Mouse (Mus musculus) right cerebral cortex, postnatal 25 days (tissue): ENCODE measurements around the gene Smim26.
A peak's percentile ranks its signal among the peaks of the same experiment; 100 is the strongest.
"Not testable (repeated sequence)": the region's sequence is repeated elsewhere in the genome, so short reads cannot be mapped to it uniquely, and the experiment has no call there.

Experiments
- DNase-seq: peaks from one replicate; pipeline ENCODE4 v3.0.0; 2022

Smim26 gene

DNA sequence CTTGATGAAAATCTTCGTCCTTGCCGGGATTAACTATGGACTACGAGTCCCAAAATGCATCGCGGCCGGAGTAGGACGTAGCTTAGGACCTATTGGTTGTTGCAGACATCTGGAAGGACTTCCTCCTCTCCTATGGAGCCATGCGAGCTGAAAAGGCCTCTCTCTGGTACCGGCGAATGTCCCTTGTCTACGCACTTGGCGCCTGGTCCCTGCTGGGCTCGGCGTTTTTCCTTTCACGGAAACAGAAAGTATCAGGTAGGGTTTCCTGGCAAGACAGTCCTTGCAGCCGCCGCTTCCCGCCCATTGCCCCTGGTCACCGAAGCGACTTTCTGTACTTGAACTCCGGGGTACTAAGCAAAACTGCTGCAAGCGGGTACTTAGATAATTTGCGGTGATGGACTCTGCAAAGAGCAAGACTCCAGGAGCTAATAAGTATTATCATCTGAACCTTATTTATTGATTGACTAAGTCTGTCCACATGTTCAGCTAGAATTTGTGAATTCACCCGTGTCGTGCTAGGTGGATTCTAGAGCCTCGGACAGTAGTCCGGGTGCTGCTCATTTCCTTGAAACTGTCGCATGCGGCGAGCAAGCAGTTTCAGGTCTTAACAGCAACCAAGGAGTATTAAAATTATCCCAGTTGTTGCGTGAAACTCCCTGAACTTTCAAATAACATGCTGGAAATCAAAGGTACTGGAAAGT is at the start of gene Smim26:
TSS of gene Smim26 (plus strand) at position 104 of the 701 bp plus-strand sequence.
- DNase-seq, result peak; percentile 82

- DNase-seq, result no peak
Measured at GRCm38 (mm10) chr2:144544630-144545029, 49.2 kb upstream of the Smim26 start.

DNA sequence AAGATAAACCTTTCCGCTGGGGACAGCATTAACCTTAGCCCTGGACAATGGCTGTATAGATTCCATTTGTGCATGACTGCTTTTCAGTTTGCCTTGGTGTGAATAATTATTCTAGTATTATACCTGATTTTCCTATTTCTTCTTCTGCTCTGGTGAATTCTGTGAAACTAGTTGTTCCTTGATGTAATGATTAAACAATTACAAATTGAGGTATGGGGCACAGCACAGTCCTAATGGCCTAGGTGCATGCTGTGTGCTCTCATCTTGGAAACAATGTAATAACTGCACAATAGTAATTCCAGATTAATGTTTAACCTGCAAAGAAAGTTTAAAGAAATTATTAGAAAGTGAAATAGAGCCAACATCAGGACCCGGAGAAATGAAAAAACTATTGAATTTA is 48.8 kb upstream of the Smim26 start:
- DNase-seq, result no peak

- no peak for DNase-seq
Measured at GRCm38 (mm10) chr2:144545481-144545880, 48.4 kb upstream of the Smim26 start.

DNA sequence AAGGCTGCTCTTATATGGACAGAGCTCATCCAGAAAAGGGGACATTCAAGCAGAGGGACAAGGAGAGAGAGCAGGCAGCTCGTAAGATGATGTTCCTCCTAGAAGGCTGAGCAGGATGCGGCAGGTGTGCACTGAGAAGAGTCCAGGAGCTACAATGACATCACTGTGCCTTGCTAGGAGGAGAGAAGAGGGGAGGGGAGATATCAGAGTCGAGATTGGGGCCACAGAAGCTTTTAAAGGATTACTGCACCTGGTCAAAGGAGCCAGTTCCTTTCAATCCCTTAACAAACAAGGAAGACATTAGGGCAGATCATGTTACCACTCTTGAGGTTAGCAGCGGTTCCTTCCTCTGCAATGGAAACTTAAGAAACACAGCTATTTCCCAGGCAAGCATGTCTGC is 46.3 kb upstream of the Smim26 start:
- DNase-seq, result no peak

GRCm38 (mm10) chr2:144550529-144550928 is 43.3 kb upstream of the Smim26 start, which contains the start of gene Rbbp9:
Gene Rbbp9 (minus strand): TSS chr2:144550869.
- DNase-seq, result peak; percentile 76

- DNase-seq, result no peak
Measured at GRCm38 (mm10) chr2:144553905-144554304, 39.9 kb upstream of the Smim26 start.

GRCm38 (mm10) chr2:144555286-144555819 is 38.5 kb upstream of the Smim26 start:
- DNase-seq, result no peak

DNA sequence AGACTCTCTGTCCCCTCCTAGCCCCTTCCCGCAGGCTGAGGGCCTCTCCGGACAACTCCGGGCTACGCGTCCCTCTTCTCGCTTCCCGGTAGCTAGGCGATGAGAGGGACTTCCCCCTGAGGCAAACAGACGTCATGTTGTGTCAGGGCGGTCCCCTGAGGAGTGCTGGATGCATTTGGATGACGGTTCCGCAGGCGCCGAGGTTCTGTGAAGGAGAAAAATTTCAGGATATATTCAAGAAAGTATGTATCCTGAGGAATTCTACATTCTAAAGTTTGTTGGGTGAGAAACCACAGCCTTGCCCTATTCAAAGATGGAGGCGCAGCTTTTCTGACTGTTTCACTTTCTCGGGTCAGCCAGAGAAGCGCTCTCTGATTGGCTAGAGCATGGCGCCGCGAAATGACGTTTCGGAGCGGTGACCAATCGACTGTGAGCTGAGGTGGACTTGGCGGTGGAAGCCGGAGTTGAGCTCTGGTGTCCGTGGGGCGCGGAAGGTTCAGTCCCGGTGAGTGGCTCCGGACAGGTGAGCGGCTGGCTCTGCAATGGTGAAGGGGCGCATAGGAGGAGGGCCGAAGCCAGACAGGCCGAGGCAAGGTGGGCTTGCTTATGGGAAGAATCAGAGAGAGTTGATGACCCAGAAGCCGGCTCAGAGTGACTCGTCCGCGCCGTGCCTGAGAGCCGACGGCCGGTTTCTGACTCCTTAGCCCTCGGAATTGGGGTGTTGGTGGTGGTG is 37.9 kb upstream of the Smim26 start, which contains the start of gene Sec23b:
TSS of gene Sec23b (plus strand) at position 410 of the 733 bp plus-strand sequence.
- peak; percentile 97 for DNase-seq

- DNase-seq, result no peak
Measured at GRCm38 (mm10) chr2:144588723-144589122, 5.1 kb upstream of the Smim26 start.

- not testable (repeated sequence) for DNase-seq
Measured at GRCm38 (mm10) chr2:144593036-144593435, 818 bp upstream of the Smim26 start.

DNA sequence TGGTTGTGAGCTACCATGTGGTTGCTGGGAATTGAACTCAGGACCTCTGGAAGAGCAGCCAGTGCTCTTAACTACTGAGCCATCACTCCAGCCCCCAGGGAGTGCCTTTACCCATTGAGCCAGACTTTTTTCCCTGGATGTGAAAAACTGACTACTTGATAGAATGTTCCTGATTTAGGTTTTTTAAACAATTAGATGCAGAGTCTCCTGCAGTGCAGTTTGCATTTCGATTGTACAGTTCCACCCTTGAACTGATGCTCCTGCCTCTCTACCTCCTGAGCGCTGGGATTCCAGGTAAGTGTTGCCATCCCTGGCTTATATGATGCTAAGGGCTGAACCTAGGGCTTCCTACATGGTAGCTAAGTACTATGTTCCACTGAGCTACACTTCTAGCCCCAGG is 4.2 kb downstream of the Smim26 start:
- no peak for DNase-seq

DNA sequence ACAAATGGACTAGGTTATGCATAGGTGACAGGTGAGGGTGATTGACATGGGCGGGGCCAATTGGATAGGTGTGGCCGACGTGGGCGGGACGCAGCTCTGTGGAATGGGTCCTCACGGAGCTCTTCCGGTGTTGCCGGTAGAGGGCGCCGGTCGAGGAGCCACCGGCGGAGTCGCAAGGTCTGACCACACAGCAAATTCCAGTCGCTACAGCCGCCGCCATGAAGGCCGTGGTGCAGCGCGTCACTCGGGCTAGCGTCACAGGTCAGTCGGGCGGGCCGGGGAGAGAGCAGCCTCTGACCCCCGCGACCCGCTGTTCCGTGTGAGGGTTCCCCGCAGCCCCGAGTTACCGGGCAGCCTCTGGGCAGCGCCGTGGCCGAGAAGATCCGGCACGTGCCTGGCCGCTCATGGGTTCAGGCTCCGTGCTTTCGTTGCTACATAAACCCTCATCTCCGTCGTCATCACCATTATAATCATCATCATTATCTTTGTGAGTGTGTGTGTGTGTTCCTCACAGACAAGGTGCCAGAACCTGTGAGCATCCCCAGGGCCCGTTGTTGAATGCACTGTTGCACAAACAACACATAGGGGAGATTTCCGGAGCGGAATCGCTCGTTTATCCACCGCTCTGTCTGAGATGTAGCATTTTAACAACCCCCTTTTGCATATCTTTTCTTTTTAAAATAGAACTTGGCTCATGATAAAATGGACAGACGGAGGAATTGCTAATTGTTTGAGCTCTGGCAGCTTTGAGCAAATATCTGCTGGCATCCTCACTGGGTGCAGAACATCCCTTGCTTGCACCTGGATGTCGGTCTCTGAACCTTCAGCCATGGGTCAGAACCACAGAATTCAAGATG is 6.2 kb downstream of the Smim26 start, which contains the start of gene Dtd1:
TSS of gene Dtd1 (plus strand) at position 67 of the 857 bp plus-strand sequence.
- peak; percentile 89 for DNase-seq

DNA sequence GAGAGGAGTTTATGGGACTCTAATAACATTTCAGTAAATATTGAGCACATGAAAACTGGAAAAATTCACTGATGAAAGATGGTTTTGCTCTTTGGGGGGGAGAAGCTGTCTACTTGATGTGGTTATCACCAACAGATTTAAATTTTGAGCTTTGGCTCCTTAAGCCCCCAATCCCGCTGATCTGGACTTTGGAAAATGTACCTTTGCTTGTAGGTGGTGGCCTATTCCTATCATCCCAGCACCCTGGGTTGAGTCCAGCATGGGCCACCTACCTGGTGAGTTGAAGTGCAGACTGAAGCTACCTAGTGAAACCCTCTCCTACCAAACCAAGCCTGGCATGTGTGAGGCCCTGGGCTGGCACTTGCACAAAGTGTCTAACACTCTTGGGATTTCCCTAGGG is 7.7 kb downstream of the Smim26 start:
- no peak for DNase-seq

- no peak for DNase-seq
Measured at GRCm38 (mm10) chr2:144613956-144614355, 20.1 kb downstream of the Smim26 start.

DNA sequence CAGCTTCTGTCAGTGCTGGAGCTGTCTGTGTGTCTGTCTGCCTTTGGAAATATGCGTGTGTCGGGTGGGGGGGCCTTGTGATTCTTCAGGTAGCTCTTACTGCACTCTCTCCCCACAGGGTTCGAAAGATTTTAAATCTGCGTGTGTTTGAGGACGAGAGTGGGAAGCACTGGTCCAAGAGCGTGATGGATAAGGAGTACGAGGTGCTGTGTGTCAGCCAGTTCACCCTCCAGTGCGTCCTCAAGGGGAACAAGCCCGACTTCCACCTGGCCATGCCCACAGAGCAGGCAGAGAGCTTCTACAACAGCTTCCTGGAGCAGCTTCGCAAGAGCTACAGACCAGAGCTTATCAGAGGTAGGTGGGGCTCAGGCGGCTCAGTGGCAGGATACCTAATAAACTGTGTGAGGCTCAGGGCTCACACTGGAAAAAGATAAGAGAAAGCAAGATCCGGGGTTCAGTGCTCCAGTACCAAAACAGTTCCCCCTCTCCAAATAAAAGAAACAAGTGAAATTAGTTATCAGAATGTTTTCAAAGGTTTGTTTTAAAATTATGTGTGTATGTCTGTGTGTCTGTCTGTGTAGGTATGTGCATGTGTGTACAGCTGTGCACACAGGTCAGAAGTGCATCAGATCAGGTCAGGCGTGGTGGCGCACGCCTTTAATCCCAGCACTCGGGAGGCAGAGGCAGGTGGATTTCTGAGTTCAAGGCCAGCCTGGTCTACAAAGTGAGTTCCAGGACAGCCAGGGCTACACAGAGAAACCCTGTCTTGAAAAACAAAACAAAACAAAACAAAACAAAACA is 23.4 kb downstream of the Smim26 start:
- DNase-seq, result no peak

DNA sequence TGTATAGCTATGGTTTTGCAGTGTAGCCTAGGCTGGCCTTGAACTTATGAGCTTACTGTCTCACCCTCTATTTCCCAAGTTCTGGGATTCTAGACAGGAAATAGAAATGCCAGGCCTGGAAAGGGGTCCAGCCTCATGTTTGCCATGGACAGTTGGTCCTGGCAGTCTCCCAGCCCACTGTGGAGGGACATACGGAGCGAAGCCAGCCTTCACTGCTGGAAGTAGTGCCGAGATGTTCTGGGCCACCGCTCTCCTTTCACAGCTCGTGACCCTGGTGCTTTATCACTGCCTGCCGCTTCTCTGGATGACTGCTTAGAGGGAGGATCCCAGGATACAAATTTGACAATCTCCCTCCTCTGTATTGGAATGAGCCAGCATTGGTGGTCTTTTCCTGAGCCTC is 27.6 kb downstream of the Smim26 start:
- DNase-seq, result no peak

GRCm38 (mm10) chr2:144633551-144633950 is 39.7 kb downstream of the Smim26 start:
- no peak for DNase-seq

DNA sequence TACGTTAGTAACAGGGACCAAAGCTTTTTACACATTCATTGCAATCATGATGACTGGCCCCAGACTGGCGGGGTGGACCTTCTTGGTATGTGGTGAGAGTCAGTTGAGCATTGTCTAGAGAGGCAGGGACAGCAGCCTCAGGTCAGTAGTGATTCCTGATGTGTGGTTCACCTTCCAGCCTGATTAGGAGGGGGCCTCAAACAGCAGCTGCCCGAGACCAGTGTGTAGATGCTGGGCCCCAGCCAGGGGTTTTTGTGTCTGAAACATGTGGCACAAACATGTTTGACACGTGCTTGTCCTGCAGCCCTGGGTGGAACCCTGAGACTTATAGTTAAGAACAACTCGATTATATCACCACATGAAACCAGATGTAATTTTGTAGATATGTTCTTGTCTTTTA is 40.4 kb downstream of the Smim26 start:
- DNase-seq, result no peak

DNA sequence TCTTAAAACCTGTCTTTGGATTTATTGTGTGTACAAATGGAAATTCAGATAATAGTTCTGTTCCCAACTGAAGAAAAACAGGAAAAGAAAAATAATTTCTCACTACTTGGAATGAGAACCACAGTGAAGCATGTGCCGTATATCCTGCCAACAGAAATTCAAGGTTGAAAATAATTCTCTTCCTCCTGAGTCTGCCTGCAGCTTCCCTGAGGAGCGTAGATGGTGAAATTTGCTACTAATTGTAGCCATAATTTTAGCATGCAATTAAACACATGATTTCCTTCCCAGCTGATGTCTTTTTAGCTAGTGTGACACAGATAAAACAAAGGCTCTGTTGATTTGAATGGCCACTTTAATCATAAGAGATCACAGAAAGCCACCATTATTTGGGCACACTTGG is 40.9 kb downstream of the Smim26 start:
- DNase-seq, result no peak

GRCm38 (mm10) chr2:144635644-144636320 is 41.9 kb downstream of the Smim26 start:
- DNase-seq, result peak; percentile 62
